Mouse (Mus musculus) adrenal gland, adult 18-20 months (tissue): ENCODE results near the gene Rhot2. TPM values are rescaled to one million over a fixed set of nuclear protein-coding genes. Genes with fewer than 3 reads are reported as not detected.
"Not testable (repeated sequence)": the region's sequence is repeated elsewhere in the genome, so short reads cannot be mapped to it uniquely, and the experiment has no call there.

ENCODE experiments used
- DNase-seq, 2 experiments: peaks; one replicate each; pipeline ENCODE4 v3.0.0; 2021 to 2022; ENCODE audit warnings: low spot score in 2 of 2
- total RNA-seq, 2 experiments: library from RNA; stranded (reverse); gene quantifications; 1 replicate in 1 of 2; 2 replicates in 1 of 2; pipeline ENCODE4 v1.2.3; 2021

The Rhot2 gene
- total RNA-seq, 2 experiments from 2014 or later: 110 TPM

- DNase-seq: peak; percentile 85 to 86
Observed at GRCm38 (mm10) chr17:25875171-25876136, 30.8 kb upstream of the Rhot2 start.

GRCm38 (mm10) chr17:25874721-25875170 is 30.1 kb upstream of the Rhot2 start, which contains the start of gene Mettl26:
Gene Mettl26, plus strand, starts transcription at chr17:25875074.
- DNase-seq: peak; percentile 96

- DNase-seq: no peak
Observed at GRCm38 (mm10) chr17:25874148-25874720, 29.6 kb upstream of the Rhot2 start.

DNA sequence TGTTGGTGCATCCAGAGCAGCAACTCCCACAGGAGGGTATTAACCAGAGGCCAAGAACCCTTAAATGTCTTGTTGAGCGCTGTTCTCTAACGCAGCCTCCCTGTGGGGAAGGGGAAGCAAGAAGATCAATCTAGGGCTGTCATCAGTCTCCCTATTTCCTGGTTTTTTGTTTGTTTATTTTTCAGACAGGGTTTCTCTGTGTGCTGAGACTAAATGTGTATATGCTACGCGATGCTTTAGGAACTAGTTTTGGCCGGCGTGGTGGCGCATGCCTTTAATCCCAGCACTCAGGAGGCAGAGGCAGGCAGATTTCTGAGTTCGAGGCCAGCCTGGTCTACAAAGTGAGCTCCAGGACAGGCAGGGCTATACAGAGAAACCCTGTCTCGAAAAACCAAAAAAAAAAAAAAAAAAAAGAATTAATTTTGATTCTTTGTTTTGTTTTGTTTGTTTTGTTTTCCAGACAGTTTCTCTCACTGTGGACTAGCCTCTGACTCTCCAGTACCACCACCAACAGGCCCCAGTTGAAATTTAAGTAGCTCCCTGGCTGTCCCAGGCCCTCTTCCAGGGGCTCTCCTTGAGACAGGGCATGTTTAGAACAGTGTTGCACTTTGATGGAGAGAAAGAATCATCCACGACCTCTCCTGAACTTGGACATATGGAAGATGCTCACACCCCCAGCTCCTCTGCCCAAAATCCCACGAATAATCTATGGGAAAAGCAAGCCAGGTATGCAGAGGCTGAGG is 28.9 kb upstream of the Rhot2 start:
- no peak for DNase-seq

- no peak for DNase-seq
Observed at GRCm38 (mm10) chr17:25872676-25873075, 28.0 kb upstream of the Rhot2 start.

DNA sequence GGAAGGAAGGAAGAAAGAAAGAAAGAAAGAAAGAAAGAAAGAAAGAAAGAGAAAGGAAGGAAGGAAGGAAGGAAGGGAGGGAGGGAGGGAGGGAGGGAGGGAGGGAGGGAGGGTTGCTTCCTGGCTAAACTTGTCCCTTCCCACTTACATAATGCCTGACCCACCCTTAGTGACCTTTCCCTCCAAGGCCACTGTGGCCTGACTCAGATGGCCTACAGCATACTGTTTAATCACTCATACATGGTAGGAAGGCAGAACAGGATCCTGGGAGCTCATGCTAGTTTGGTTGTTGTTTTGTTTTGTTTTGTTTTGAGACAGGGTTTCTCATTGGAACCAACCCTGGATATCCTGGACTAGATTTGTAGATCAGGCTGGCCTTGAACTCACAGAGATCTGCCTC is 26.9 kb upstream of the Rhot2 start:
- DNase-seq: not testable (repeated sequence)

DNA sequence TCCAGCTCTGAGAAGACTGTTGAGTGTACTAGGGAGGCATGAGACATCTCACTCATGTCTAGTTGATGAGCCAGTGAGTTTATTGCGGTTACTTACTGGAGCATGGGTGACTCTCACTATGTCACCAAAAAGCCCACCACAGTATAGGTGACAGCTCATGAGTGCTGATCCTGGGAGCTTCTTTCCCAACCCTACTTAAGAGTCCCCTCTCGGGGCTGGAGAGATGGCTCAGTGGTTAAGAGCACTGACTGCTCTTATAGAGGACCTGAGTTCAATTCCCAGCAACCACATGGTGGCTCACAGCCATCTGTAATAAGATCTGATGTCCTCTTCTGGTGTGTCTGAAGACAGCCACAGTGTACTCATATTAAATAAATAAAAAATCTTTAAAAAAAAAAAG is 25.3 kb upstream of the Rhot2 start:
- DNase-seq: no peak

DNA sequence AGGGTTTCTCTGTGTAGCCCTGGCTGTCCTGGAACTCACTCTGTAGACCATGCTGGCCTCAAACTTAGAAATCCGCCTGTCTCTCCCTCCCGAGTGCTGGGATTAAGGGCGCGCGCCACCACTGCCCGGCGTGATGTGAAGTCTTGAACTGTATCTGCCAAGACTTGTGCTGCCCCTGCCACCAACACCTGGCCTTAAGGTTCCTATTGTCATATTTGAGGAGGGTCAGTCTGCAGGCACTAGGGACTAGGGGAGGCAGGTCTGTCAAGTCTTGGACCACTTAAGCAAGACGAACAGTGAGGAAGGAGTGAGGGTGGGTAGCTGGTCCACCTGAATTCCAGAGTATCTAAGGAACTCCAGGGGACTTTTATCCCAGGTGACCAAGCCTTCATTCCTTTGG is 24.8 kb upstream of the Rhot2 start:
- DNase-seq: no peak

- peak; percentile 85 for DNase-seq
Observed at GRCm38 (mm10) chr17:25868601-25869191, 24.0 kb upstream of the Rhot2 start, which contains the start of gene Mcrip2. Gene Mcrip2, minus strand, starts transcription at chr17:25868764.

DNA sequence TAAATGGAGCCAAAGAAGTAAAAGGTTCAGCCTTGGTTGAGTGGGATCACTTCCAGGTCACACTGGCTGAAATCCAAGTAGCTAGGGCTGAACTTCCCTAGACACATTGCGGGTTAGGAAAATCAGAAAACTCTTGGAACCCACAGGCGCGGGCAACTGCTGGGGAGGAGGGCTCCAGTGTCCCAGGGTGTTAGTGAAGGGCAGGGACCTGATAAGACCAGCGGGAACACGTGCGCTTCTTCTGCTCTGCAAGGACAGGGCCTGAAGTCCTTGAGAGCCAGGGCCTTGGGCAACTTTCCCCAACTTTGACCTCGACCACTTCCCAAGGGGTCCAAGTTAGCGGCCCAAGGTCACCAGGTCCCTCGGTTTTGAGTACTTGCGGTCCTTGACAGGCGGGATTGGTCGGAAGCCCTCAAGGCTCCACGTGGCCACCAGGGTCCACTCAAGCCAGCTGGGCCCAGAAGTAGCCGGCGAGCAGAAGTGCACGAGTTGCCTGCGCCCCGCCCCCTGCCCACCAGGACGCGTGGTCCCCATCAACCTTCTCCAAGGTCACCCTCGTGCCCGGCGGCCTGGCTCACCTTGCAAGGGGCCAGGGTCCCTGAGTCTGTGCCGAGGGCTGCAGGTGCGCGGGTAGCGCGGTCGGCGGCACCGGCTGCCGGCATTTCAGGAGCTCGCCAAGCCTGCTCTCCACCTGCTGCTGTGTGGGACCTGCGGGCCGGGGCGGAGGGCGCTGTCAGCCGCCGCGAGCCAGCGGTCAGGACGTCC is 23.4 kb upstream of the Rhot2 start:
- DNase-seq: peak; percentile 61 to 75

DNA sequence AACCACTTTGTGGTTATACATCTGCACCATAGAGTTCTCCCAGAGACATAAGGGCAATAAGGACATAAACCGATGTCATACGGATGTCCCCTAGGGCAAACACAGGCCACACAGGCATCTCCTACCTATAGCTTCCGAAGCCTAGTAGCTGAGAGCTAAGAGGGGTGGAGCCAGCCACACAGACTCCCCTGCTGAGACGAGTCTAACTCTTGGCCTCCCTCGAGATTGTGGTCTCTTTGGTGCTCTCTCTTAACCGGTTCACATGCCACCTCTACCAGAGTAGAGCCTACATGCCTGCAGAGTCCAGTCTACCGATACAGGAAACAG is 22.8 kb upstream of the Rhot2 start:
- no peak for DNase-seq

- no peak for DNase-seq
Observed at GRCm38 (mm10) chr17:25866172-25866571, 21.5 kb upstream of the Rhot2 start.

- DNase-seq: no peak
Observed at GRCm38 (mm10) chr17:25865288-25865687, 20.6 kb upstream of the Rhot2 start.

GRCm38 (mm10) chr17:25864311-25864710 is 19.7 kb upstream of the Rhot2 start:
- DNase-seq: no peak

GRCm38 (mm10) chr17:25863681-25864080 is 19.0 kb upstream of the Rhot2 start:
- no peak for DNase-seq

DNA sequence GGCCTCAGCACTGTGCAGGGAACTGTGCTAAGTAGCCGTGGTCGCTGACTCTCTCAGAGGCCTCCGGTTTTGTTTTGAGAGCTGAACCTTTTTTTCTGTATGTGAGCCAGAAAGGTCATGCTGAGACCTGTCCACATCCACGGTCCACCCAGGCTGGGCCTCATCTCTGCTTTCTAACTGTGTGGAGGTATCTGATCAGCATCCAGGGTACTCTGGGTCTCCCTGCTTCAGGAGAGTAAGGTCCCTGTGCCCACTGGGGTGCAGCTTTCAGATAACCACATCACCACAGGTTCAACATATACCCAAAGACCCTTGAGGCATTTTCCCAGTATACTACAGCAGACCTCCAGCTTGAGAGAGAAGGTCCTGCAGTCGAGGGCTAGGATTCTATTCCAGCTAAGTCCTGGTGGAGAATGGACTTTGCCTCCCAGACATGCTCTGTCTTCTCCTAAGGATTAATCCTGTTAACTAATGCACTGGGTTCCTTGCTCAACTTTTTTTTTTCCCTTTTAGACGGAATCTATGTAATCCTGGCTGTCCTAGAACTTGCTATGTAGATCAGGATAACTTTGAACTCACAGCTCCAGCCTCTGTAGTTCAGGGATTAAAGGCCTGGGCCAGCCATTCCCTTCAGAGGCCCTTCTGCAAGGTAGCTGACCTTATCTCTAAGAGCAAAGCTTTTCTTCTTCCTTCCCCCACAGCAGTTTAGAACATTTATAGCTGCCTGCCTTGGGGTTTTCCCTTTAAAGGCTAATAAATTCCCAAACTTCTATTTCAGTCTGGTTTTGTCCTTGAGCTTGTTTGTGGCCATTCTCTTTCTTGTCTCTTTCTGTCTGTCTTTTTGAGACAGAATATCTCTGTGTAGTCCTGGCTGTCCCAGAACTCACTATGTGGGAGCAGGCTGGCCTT is 17.3 kb upstream of the Rhot2 start:
- no peak for DNase-seq

- peak; percentile 87 for DNase-seq
Observed at GRCm38 (mm10) chr17:25860832-25861703, 16.4 kb upstream of the Rhot2 start, which contains the start of gene Wdr90. Gene Wdr90, minus strand, starts transcription at chr17:25861501.

GRCm38 (mm10) chr17:25860229-25860628 is 15.6 kb upstream of the Rhot2 start:
- DNase-seq: no peak
